Mouse (Mus musculus) urinary bladder, postnatal 4 days (tissue): ENCODE measurements around the gene Wdfy2.

ENCODE experiments used
- DNase-seq, 2 experiments: peaks; one replicate each; pipeline ENCODE4 v3.0.0; 2021 to 2022; ENCODE audit warnings: low spot score in 2 of 2

Gene Wdfy2

DNA sequence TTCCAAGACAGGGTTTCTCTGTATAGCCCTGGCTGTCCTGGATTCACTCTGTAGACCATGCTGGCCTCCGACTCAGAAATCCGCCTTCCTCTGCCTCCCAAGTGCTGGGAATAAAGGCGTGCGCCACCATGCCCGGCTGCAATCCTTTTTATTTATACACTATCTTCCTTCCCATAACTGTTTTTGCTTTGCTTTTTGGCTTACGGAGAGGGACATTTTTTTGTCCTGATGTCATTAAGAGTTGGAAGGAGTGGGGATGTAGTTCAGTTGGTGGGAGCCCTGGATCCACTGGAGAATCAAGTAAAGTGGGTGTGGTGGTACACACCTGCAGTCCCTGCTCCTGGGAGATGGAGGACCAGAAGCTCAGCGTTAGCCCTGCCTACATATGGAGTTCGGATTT lies 6.7 kb downstream of the Wdfy2 start:
- no peak for DNase-seq

DNA sequence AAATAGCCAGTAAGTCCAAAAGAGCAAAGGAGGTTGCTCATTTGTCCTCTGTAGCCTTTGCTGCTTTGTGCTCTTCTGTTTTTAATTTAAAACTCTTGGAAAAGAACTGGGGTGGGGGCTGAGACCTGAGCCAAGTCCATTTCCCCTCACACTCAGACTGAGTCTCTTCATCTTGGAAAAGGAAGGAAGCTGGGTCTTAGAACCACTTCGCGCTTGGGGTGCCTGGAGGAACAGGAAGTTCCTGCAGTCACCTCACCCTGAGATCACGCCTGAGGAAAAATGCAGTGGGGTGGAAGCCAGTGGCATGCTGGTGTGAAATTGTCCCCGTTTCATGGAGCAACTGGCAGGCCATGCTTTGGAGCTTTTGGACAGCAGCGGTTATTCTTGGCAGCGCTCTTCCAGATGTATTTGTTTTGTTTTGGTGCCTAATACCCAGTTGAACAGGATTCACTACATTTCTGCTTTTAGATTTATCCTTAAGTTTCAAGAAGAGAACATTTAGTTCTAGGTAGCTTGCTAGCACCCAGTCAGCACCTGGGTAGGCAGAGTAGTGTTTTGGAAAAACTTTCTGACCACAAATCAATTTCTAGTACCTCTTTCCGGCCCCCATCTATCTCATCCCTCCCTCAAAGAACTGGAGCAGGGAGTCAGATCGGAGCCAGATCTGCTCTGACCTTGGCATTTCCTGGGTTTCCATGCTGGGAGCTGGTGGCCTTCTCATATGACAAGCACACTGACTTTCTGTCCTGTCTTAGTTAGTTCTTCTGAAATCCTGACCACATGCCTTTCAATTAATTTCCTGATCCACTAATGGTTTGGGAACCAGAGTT lies 7.7 kb downstream of the Wdfy2 start:
- DNase-seq: peak in 1 of 2 experiments; percentile 49

DNA sequence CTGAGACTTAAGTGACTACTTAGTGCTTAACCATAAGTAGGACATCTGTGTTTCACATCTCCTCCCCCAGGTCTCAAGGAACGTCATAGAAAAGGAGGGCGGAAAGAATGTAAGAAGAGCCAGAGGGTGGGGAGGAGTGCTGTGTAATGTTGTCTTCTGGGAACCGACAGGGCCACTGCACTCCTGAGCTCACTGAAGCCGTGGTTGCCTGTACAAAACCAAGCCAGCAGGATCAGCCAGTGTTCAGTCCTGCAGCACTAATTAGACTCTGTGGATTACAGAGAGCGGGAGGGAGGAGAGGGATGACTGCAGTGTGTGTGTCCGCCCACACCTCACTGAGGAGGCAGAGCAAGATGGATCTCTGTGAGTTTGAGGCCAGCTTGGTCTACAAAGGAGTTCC lies 13.5 kb downstream of the Wdfy2 start:
- no peak for DNase-seq

DNA sequence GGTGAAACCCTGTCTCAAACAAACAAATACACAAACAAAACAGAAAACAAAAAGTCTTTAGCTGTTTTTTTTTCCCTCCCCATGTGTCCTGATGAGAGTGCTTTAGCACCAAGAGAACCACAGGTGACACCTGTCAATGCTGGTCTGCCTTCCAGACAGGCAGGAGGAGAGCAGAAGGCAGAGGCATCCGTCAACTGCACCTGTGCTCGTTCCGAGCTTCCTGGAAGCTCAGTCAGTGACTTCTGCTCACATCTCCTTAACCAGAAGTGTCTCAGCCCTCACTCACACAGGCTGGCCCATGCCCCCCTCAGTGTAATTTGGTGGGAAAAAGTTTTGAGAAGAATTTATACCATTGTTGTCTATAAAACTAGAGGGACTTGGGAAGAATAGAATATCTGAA lies 15.4 kb downstream of the Wdfy2 start:
- DNase-seq: no peak

DNA sequence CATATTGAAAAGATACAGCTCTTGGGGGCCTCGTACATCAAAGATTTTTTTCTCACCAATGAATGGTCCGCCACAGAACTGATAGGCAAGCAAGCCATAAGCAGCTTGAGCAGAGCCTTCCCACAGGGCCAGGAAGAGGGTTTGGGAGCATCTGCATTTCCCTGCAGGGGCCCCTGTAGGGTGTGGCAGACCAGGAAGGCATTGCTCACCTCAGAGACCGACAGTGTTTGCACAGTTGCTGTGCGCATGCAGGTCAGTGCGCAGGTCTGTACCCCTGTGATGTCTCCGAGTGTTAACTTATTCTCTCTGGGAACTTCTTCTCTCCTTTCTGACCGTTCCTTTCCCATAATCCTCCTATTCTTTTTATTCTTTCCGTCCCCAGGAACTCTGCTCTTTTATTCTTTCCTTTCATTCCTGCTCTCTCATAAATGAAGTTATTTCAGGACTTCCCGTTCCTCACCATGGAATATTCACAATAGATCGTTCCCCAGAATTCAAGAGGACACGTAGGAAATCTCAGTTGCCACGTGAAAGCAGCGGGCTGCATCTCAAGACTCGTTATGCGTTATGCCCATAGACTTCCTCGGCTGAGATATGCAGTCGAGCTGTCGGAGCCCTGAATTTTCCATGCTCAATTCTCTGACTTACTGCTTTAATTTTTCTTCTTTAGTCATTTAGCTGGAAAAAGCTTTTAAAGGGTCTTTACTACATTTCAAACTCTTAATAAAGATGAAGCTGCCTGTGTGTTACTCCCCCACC lies 17.8 kb downstream of the Wdfy2 start:
- DNase-seq: no peak

DNA sequence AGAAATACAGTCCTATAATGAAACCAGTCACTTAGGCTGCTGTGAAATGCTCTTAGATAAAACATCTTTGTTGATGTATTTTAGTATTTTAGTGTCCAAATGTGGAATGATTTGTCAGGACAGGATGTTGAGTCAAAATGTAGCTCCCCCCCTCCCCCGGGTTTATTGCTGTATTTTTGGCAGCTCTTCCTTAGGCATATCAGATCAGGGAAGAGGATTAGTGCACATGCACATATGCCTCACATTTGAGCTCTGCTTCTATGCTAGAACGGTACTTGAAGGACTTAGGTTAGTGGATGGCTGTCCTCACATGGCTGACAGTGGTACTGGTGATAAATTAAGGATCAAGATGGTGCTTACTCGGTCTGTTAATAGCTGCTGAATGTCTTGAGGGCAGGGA lies 18.4 kb downstream of the Wdfy2 start:
- DNase-seq: no peak

DNA sequence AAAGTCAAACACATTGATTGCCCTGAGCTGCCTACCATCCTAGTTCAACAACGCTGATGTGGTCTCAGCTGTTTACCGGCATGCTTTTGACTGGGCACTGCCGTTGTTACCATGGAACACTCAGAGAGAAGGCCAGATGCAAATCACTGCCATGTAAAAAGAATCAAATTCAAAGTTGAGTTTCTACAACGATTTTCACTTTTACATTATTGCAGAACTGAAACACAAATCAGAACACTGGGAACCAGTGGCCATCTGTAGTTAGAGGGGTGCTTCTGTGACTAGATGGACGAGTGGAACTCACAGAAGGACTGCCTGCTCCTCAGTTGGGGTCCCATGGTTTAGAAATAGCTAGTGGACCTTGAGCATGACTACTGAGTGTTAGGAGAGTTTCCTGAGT lies 19.0 kb downstream of the Wdfy2 start:
- no peak for DNase-seq

DNA sequence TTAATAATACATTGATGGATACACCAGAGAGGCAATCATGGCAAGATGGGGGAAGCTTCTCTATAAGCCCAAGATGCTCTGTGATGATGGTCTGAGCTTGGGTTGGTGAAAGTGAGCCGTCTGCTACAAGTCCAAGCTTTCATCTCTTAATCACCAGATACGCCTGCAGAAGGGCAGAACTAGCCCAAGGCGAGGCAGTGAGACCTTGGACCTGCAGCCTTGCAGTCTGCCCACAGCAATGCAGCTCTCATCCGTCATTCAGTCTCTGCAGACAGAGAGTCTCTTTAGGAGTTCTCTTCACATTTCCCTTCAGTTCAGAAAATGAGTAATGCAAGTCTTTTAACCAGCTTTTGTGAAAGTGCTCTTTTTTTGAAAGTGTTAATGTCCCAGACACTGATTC lies 20.4 kb downstream of the Wdfy2 start:
- no peak for DNase-seq

DNA sequence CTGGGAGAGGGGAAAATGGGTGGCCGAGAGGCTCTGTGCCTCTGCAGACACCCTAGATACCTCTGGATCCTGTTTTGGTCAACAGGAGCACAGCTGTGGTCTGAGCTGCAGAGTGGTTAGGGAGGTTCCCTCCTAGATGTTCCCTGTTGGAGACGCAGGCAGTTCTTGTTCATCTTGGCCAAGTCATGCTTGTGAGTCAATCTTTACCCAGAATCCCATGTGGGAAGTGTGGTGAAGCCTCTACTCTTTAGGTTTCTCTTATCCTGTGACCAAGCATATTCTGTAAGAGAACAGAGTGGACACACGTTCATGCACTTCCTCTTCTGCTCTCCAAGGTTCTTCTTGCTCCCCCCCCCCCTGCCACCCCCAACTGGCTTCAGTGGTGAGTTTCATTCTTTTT lies 20.8 kb downstream of the Wdfy2 start:
- DNase-seq: no peak

DNA sequence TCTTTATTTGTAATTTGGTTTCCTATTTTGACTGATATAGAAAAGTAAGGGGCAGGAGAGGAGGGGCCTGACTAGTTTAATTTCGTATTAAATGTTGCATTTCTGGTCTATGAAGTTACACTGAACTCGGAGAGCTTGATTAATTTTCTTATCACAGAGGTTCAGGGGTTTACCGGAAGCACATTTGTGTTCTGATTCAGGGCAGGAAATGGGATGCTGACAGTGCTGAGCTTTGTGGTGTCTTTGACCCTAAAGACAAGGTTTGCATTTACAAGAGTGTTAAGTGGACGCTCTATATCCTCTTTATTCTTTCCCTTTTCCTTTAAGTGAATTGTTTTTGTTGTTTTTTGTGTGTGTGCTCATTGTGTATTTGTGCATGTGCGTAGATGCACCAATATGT lies 25.1 kb downstream of the Wdfy2 start:
- DNase-seq: no peak

DNA sequence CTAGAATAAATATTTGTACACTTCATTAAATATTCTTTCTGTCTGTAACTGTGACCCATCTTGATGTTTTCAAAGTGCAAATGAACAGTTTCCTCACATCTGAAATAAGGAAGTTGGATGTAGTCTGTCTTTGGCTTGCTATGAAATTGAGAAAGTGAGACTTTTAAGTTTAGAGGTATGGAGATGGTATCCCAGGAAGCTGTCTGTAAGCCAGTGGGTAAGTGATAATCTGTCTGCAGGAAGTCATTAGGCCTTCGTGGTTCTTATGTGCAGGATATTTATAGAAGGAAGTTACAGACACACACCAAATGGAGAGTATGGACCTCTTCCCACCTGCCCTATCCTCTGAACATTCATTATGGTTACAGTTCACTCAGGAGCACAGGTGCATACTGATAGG lies 26.8 kb downstream of the Wdfy2 start:
- DNase-seq: no peak

DNA sequence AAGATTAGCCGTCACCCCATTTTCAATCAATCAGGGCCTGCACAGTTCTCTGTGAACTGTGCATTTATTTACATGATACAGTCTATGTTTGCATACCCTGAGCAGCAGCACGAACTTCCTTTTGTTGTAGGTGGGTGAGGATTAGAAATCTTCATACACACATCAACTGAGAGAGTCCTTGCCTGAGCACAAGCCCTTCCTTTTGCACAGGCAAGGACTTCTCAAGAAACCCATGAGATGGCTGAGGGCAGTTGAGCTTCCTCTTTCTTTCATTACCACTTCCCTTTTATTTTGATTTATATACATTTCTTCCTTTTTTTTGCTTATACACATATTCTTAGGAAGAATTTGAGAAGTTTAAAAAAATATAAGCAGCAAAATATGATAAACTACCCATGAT lies 27.9 kb downstream of the Wdfy2 start:
- no peak for DNase-seq

DNA sequence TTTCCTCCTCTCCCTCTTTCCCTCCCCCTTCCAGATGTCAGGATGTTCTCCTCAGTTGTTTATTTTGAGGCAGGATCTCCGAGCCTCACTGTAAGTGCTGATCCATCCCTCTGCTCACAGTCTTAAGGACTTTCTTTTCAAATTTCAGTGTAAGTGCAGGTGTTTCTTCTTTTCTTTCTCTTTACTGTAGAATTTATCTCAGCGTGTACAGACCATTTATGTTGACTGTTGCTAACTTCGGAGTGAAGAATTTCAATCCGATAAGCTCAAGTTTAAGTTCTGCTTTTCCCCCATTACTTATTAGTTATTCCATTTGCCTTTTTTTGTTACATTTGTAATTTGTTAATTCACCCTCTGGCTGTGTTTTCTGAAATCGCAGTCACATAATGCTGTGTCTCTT lies 29.6 kb downstream of the Wdfy2 start:
- DNase-seq: no peak

DNA sequence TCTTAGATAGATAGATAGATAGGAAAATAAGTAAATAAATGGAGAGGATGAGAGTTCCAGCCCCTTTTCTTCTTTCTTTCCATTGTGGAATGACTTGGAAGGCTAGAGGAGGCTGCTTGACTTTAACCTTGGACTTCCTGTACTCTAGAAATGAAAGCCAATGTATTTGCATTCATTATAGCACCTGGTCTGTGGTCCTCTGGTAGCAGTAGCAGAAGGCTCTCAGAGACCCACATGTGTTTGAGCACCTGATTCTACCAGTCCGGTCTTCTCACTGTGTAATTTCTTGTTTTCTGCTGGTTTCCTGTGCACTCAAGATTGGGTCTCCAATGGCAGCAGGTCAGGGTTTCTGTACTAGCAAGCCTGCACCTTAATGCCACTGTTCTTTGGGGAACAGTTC lies 30.1 kb downstream of the Wdfy2 start:
- DNase-seq: no peak

DNA sequence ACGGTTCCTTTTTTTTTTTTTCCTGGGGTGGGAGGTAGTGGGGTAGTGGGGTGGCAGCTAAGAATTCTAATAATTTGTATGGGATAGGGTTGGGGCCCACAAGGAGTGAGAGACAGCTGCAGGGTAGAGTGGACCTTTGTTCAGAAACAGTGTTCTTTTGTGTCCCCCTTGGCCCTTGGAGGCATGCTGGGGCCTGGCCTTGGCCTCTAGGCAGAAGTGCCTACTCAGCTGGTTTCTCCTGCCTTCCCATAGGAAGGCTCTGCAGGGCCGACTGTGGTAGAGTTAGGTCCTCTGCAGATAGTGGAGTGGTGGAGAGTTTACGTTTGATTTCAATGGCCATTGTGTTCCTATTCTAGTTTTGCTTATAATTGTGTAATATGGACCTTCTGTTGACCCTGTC lies 30.8 kb downstream of the Wdfy2 start:
- DNase-seq: no peak

DNA sequence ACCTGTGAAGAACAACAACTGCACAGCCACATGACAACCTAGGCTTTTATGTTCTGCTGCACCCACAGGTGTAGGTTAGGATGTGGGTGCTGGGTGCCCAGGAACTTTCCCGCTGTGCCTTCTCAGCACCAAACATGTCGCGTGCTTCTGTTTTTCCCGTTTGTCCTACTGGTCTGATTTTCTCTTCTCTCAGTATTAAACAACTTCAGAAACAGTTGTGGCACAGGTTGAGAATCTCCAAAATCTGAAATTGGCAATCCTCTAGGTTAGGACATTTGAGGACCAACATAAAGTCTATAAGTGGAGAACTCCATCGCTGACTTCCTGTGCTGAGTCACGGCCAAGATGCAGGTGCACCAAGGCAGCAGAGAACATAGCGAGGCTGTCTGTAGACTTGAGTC lies 32.8 kb downstream of the Wdfy2 start:
- no peak for DNase-seq

DNA sequence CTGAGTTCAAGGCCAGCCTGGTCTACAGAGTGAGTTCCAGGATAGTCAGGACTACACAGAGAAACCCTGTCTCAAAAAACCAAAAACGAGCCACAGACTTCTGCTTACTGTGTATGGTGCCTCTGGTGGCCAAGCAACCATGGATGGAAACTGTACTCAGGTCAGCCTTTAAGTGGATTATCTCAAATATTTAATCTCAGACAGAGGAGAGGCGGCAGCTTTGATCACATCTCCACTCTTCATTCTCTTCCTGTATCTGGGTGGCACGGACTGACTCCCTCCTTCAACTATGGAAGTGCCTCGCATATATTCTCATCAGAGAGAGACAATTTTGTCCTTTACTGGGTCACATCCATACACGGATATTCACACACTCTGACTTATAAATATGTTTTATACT lies 34.0 kb downstream of the Wdfy2 start:
- DNase-seq: no peak

DNA sequence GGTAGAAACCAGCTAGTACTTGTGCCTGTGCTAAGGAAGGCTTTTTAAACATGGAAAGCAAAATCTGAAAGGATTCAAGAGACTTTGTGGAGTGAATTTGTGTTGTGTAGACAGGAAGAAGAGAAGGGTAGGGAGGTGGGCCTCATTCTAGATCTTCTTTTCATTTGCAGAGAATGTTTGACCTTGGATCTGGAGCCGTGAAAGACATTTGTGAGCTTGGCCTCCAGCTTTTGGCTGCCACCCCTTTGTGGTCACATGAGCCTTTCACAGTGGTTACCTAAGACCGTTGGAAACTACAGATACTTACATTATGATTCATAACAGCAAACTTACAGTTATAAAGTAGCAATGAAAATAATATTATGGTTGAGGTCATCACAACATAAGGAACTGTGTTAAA lies 34.5 kb downstream of the Wdfy2 start:
- no peak for DNase-seq

DNA sequence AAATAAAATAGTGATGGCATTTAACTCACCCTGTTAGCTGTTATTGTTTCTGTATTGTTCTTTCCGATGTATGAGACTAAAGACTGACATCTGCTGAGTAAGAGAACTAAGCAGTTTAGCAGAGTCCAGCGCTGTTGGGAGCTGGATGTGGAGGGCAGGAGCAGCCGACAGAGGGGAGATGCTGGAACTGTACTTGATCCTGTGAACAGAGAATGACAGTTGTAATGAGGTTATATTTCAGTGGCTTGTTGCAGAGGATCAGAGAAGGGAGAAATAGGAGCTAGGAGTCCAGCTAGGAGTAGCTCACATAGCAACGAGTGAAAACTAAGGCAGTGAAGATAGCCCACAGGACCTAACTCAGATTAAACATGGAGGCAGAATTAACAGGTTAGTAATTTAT lies 36.3 kb downstream of the Wdfy2 start:
- no peak for DNase-seq

DNA sequence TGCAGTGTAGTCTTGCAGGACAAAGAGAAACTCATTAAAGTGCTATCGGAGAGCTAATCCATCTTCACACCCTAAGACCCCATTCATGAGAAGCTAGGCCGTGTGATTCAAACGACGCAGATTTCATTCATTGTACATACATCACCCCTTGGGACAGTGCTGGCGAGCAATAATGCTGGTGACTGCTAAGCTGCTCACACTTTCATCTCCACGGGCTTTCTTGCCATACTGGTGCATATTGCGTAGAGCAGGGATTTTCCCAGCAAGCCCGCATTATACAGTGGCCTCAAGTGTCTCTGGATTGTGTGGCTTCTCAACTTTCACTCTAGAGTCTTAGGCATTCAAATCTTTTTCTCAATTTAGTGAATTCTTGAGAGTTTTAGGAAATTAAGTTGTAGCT lies 36.9 kb downstream of the Wdfy2 start:
- DNase-seq: no peak

DNA sequence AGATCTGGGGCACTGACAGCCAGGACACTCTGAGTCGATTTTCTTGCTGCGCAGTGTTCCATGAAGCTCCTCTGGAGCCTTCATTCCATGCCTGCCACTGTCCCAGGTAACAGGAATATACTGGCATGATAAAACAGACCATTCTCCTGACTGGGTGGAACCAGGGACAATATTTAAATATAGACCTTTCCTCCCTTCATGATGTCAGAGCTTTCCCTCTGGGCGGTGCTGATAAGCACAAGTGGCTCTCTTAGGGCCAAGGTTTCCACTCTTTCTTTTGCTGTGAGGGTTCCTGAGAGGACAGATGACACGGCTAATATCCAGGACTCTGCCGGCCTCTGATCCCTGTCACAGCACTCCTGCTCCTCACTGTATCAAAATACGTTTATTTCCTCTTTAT lies 40.6 kb downstream of the Wdfy2 start:
- no peak for DNase-seq

DNA sequence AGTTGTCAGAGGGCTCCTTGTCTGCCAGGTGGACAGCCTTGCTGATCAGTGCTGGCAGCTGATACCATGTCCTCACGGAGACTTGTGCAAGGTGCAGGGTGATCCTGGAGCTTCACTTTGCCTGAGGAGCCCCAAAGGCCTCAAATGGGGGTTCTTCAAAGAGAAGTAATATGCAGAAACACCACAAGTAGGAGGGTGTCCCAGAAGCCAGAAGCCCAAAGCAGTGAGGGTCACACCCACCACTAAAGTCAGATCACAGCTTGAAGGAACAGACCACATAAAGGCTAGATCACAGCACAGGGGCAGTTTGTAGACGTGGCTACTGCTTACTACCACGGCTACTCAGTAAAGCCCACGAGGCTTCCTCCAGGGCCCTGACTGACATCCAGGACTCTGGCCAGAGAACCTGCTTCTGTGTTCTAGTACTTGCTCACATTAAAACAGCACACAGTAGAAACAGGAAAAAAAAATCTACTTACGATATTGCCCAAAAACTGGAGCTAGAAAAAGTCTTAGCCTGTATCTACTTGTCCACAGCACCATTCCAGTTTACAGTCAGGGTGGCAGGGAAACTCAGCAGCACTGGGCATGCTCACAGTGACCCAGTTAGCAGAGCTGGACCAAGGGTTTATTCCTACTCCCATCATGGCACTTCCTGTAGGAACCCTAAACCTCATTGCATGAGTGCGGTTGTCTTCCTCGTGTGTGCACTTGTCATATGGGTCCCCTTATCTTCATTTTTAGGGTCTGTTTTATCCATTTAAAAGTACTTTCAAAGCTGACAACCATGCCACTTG lies 41.4 kb downstream of the Wdfy2 start:
- no peak for DNase-seq

DNA sequence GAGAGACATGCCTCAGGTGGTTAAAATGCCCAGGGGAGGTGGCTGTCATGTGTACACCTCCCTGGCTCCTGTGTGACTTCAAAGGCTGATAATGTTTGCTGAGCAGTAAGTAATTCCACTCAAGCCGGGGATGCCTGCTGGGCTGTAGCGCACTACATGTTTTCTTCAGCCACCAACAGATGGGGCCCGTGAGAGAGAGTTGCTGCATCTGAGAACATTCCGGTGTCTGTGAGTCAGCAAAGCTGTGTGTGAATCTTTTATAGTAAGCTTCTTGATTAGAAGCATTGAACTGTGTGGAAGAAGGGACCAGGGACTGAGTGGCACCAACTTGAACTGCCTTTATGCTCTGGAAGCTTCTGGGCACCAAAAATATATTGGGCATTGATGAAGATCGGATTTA lies 42.0 kb downstream of the Wdfy2 start:
- DNase-seq: peak; percentile 61 to 75
